Mouse (Mus musculus): Measurements from ENCODE around the gene Wfdc11.
A peak's percentile ranks its signal among the peaks of the same experiment; 100 is the strongest.
"Not testable (repeated sequence)": the region's sequence is repeated elsewhere in the genome, so short reads cannot be mapped to it uniquely, and the experiment has no call there.

Wfdc11 gene

DNA sequence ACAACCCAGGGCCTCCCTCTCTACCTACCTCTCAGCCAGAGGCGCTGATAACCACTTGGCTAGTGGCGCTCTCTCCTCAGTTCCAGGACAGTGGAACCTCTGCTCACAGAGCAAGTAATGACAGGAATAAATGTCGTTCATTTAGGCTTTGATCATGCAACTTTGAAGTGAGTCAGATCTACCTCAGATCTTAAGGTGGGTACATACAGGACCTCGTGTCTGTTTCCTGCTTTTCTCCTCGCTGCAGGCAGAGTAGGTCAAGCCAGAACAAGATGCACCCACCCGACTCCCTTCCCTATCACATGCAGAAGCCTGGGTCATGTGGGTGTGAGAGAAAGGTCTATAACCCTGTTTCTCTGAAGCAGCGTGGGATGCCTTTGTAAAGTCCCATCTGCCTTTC lies at the start of gene Wfdc11:
Gene Wfdc11, minus strand, starts transcription at position 101 of the 400 bp plus-strand sequence.
- no peak for DNase-seq

DNA sequence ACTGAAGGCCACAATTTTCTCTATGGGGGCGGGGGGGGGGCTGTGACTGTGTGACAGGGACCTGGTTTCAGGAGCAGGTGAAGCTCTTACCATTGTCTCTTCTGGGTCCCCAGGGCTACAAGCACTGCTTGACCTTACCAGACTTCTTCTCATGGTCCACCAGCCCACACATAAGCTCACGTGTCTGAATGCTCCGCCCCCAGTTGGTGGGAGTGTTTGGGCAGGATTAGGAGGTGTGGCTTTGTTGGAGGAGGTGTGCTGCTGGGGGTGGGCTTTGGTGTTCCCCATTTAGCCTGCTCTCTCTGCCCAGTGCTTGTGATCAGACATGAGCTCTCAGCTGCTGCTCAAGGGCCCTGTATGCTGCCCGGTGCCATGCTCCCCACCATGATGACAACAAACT lies 49.4 kb upstream of the Wfdc11 start:
- no peak for DNase-seq

DNA sequence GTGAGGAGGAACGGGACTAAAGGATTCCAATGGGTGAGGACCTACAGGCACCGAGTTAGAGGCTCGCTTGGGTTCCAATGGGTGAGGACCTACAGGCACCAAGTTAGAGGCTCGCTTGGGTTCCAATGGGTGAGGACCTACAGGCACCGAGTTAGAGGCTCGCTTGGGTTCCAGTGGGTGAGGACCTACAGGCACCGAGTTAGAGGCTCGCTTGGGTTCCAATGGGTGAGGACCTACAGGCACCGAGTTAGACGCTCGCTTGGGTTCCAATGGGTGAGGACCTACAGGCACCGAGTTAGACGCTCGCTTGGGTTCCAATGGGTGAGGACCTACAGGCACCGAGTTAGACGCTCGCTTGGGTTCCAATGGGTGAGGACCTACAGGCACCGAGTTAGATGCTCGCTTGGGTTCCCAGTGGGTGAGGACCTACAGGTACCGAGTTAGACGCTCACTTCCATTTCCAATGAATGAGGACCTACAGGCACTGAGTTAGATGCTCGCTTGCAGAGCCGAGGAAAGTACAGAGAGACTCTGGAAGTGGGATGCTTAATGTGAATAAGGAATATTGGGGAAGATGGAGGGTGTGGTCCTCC lies 42.4 kb upstream of the Wfdc11 start:
- not testable (repeated sequence) for DNase-seq

DNA sequence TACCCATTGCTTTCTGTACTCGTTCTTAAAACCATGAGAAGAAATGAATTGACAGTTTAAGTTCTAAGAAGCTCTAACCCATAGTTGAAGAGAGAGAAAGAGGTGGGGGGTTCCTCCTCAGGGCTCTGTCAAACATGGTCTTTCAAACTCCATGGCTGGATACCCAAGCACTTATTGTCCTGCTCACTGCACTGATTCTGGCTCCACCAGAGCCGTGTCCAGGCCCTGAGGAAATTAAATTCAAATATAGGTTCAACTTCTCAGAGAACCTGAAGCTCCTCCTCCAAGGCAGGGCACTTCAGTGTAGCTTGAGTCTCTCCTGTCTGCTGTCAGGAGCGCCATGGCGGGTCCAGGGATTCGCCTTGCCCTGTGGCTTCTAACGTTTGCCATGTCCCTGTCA lies 41.1 kb upstream of the Wfdc11 start, which contains the start of gene Spint5:
Gene Spint5, plus strand, starts transcription at position 301 of the 400 bp plus-strand sequence.
- DNase-seq, result no peak

DNA sequence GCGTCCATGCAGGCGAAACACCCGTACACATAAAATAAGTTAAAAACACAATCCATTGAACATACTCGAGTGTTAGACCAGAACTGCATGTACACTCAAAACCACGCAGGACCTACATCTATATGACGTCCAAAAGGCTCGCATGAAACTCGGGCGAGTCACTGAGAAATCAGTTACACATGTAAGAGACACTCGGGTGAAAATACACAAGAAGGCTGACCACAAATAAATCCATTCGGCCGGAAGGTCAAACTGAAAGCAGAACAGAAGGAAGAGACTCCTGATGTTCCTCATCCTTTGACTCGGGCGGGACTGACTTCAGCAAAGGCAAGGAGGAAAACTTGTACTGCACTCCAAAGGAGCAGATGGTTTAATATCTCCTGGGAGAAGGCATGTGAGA lies 32.1 kb upstream of the Wfdc11 start:
- no peak for DNase-seq

DNA sequence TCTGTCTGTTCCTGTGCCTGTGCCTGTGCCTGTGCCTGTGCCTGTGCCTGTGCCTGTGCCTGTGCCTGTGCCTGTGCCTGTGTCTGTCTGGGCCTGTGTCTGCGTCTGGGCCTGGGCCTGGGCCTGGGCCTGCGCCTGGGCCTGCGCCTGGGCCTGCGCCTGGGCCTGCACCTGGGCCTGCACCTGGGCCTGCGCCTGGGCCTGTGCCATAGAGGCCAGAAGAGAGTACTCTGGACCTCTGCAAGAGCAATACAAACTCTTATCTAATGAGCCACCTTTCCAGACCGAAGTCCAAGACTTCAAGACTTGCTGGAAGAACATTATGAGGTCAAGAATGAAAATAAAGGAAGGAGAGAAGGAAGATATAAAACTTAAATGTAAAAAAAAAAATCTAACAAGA lies 31.4 kb upstream of the Wfdc11 start:
- DNase-seq, result no peak

DNA sequence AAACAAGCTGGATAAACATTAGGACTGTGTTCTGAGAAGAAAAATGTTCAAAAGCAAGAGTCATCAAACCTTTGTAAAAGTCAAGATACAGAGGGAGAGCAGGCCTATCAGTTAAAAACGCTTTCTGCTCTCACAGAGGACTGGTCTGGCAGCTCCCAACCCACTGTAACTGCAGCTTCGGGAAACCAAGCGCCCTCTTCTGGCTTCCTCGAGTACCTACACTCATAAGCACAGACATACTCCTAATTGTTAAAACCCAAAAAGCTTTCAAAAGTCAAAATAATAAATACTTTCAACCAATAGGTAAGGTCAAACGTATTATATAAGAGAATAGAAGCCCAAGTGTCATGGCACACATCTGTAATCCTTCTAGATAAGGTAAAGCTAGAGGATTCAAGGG lies 30.3 kb upstream of the Wfdc11 start:
- no peak for DNase-seq

DNA sequence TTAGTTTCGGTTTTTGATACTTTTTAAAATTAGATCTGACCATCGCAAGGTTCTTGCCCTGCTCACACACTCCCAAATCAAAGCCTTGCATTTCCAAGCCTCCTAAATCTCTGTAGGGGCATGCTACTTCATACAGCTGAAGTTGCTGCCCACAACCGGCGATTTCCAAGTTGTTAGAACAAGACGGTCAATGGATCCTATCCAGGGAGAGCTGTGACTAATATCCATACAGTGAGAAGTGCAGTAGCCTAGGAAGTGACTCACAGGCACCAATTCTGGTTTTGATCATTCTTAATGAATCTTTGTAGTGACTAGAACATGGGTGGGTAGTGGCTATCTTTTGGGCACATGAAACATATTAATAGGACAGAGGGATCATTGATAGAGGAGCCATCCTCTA lies 27.9 kb upstream of the Wfdc11 start:
- no peak for DNase-seq

DNA sequence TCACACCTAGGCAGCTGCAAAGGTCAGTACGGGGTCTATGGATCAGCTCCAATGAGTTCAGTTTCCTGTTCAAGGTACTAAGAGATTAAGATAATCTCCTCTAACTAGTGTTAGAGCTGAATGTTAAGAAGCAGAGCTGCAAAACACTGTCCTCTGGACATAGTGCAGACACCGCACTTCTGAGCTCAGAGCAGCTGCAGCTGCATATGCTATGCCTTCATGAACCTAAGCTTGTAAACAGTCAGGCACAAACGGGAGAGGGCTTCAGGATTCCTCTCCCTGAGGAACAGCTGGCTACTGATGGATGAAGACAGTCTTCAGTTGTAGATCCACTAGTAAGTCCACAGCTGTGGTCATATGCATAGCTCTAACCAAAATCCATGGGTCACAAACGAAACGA lies 27.1 kb upstream of the Wfdc11 start:
- no peak for DNase-seq

DNA sequence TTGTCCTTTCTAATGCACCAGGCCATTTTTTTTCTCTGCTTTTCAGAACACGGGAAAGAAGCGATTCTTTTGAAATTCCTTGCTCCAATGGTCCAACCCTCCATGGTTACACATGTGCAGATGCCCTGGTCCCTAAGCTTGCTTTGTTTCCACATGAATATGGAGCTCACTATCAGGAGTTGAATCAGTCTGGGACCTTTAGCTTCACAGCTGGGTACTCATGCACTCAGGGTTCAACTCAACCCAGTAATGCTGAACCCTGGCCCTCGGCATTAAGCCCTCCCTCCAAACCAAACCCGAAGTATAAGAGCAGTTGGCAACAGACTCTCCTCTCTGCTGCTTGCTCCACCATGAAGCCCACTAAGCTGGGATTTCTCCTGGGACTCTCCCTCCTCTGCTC lies 24.3 kb upstream of the Wfdc11 start, which contains the start of gene Spint4:
Gene Spint4, plus strand, starts transcription at position 301 of the 400 bp plus-strand sequence.
- DNase-seq, result no peak

DNA sequence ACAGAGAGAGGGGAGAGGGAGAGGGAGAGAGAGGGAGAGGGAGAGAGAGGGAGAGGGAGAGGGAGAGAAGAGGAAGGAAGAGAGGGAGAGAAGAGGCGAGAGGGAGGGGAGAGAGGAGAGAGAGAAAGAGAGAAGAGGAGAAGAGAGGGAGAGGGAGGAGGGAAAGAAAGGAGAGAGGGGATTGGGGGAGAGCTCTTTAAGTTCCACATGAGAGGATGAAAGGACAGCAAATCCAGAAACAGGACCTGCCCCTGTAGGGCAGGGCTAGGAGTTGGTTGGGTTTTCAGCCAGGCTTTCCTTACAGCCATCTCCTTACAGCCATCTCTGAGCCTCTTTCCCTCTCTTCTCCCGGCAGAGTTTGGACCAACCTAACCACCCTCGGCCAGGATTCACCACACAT lies 10.9 kb upstream of the Wfdc11 start, which contains the start of gene Wfdc13:
Gene Wfdc13, plus strand, starts transcription at position 301 of the 400 bp plus-strand sequence.
- no peak for DNase-seq

DNA sequence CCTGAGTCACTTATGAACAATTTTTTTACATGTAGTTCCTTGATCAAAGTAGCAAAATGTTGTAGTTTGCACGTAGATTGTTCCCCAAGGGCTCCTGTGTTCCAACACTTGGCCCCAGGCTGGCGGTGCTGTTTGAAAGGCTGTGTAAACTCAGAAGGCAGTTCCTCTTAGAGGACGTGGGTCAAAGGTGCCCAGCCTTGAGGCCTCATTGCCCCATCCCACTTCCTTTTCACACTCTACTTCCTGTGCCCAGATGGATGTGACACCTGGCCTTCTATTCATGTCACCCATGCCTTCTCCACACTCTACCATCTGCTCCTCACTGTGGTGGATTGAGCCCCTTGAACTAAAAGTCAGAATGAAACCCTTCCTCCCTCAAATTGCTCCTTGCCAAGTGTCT lies 6.0 kb upstream of the Wfdc11 start:
- no peak for DNase-seq

DNA sequence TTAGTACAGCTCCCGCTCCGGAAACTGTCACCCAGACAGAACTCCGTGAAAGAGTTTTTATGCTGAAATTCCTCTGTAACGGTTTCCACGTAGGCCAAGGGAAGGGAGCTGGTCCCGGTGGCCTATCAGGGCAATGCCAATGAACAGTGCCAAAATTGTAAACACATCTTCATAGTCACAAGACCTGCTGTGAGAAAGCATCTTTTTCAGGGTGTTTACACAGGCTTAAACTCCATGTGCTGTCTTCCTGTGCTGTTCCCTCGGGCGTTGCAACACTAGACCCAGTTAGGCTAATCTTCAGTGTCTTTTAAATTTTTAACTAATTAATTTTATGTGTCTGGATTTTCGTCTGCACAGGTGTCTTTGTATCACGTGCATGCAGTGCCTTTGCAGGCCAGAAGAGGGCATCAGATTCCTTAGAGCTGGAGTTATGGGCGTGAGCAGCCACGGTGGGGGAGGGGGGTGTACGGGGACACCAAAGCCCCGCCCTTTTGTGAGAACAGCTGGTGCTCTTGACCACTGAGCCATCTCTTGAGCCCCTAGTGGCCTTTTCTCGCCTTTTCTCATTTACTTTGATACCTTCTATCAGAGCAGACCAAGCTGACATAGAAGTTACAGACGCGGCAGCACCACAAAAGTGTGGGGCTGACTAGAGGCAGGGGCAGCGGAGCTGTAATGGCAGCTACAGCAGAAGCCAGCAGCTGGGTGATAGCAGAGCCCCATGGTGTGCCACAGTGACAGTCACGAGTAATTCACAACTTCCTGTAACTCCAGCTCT lies 5.2 kb upstream of the Wfdc11 start:
- peak; percentile 30 for DNase-seq

DNA sequence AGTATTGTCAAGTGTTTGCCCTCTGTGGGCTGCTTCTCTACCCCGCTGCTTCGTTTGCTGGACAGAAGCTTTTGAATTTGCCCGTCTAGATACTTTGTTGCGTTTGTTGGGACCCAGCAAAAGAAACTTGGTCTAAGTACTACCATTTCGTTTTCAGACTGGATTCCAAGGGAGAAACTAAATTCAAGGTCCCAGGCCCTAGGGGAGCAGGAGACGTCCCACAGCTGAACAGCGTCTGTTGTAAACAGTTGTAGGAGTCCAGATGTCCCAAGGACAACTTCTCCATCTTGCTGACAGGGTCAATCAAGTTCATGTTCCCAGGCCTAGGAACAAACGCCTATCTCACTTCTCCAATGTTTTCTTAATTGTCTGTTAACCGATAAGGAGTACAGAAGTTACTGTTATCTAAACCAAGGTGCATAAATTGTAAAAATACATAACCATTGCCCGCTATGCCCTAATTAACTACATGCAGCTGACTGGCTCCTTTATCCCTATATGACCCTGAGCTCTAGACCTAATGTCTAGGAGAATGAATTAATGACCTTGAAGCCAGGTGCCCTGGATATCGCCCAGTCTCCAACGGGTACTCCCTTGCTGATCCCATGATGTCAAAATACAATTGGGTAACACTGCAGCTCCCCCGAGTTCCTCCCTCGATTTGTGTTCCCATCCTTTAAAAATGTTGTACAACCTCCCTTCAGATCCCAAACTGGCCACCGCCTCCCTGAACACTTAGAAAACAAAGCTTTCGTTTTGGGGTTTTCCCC lies 3.2 kb upstream of the Wfdc11 start:
- no peak for DNase-seq

DNA sequence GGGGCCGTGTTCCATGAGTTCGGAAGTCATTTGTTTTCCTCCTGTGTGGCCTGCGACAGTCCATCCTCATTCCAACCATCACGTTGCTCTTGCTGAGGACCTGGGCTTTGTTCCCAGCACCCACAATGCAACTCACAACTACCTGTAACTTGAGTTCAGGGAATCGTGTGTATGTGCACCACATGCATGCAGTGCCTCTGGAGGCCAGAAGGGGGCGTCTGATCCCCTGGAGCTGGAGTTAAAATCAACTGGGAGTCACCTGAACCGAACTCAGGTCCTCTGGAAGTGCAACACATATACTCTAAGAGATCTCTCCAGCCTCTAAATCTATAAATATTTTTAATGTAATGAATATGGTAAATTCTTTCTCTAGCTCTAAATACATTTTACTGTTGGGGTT lies 2.2 kb upstream of the Wfdc11 start:
- DNase-seq, result no peak

DNA sequence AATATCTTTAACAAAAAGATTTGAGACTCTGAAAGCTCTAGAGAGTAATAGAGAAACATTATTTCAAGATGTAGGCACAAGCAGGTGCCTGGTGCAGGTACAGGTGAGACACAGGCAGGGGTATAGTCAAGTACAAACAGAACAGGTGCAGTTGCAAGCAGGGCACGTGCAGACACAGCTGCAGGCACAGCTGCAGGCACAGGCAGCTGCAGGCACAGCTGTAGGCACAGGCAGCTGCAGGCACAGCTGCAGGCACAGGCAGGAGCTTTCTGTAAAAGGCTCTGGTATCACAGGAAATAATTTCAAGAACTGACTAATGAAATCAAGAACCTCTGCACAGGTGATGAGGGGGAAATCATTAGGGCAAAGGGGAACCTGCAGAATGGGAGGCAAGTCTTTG lies 2.9 kb downstream of the Wfdc11 start:
- no peak for DNase-seq

DNA sequence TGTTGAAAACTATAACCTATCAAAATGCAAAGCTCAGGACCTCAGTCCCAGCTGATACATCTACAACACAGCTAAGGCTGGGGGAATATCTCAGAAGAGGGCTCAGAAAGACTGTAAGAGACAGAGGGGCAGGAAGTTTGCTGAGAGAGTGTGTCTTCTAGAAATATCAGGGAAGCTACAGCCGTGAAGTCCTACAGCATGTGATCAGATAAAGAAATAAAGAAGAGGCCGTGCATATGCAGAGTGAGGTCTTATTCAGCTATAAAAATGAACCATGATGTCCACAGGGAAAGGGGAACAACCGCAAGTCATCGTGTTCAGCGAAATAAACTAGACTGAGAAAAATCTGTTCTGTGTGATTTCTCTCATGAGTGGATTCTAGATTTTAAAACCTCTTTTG lies 3.6 kb downstream of the Wfdc11 start:
- DNase-seq, result no peak

DNA sequence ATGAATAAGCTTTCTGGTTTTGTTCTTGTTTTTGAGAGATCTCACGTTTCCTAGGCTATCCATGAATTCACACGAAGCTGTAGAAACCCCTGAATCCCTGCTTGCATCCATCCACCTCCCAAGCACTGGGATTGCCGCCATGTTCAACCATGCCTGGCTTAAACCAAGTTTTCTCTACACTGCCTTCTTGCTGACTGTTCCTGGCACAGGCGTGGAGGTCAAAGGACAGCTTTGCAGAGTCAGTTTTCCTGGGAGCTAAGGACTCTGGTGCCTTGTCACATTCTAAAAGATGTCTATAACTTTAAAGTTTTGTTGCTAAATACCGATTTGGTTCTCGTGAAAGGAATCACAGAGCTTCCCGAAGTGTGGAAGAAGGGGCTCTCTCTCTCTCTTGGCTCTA lies 9.0 kb downstream of the Wfdc11 start:
- DNase-seq, result no peak

DNA sequence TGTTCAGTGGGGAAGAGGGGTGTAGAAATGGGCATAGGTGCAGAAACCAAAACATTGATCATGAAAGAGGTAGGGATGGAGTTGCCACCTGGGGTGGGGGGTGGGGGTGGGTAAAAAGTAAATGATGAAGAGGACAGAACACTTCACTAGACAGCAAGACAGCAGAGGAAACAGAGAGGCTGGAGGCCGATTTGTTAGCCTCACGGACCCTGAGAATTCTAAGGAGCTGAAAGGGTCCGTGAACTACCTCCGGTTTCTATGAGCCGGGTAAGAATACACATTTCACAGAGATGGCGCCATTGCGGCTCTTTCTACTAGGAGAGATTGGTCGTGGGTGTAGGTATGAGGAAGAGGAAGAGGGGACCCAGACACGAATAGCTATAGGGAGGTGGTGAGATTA lies 17.4 kb downstream of the Wfdc11 start, which contains the start of gene Wfdc9:
Gene Wfdc9, minus strand, starts transcription at position 101 of the 400 bp plus-strand sequence.
- no peak for DNase-seq

DNA sequence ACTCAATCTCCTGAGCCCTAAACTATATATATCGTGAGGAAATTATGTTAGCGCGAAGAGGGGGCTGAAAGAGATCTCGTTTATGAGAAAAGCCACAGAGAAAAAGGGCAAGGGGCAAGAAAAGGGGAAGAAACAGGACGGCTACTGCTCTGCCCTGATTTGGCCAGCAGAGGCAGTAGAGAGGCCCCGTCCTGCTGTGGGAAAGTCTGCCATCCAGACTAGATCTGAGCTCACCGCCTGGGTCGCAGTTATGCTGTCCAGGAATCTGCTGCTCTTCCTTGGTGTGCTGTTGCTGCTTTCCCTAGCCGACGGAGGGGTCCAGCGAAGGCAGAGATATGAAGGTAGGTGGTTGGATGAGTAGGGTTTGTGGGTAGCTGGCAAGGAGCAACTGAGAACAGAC lies 18.0 kb downstream of the Wfdc11 start, which contains the start of gene Wfdc10:
Gene Wfdc10, plus strand, starts transcription at position 189 of the 400 bp plus-strand sequence.
- DNase-seq, result peak; percentile 13

DNA sequence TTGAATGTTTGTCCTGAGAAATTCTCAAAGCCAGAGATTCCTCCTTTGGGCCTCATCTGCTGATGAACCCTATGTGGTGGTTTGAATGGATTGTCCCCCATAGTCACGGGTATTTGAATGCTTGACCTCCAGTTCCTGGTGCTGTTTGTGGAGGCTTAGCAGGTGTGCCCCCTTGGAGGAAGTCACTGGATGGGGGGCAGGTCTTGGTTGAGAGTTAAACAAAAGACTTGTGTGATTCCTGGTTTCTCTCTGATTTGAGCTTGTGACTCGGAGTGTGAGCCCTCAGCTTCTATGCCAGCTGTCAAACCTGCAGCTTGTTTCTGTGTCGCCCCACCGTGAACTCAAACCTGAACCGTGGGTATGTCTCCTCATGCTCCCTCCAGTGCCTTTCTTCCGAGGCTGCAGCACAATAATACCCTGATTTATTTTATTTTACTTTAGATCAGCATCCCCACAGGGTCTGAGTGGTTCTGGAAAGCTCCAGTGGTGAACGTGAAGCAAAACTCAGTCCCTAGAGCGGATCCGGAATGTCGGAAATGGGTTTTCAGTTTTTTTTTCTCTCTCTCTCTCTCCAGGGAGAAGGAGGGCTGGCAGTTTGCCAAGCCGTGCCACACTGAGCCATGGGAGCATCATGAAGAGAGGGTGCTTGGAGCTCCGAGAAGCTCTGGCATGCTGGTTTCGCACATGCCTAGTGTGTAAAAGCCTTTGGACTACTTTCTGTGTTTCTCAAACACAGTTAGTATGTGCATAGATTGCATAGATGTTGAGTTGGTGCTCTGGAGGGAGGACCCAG lies 31.8 kb downstream of the Wfdc11 start:
- DNase-seq, result no peak

DNA sequence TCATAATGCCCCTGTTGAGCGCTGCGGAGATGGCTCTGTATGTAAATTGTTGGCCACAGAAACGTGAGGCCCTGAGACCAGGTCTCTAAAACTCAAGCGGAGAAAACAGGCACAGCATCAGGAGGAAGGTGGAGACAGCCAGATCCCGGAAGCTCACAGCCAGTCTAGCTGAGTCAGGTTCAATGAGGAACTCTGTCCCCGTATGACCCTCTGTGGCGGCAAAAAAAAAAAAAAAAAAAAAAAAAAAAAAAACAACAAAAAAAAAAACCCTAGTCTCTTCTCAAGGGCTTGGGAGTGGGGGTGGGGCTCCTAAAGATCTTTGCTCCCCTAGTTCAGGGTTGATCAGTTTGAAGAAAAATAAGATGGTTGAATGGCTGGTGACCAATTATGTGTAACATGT lies 32.8 kb downstream of the Wfdc11 start:
- no peak for DNase-seq

DNA sequence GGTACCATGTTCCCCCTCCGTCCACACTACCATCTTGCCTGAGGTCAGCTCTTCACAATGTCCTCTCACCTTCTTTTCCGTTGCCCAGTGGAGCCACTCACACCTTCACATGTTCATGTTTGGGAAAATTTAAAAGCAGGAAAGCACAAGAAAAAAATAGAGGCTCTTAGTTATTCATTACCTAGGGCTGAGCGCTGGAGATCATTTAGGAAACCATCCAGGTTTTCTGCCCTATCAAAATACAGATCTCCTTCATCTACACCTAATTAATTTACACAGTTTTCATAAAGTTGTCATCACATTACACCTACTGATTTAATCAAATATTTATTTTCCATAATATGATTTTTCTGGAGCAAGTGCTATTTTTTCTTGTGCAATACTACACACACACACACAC lies 35.2 kb downstream of the Wfdc11 start, which contains the start of gene Wfdc16:
Gene Wfdc16, minus strand, starts transcription at position 101 of the 400 bp plus-strand sequence.
- no peak for DNase-seq
